Mouse (Mus musculus) forebrain, embryonic 11.5 days (tissue): ENCODE data around the gene Prdm12. TPM values are rescaled to one million over a fixed set of nuclear protein-coding genes. Genes with fewer than 3 reads are reported as not detected.

Experiments
- ATAC-seq: fragments of 200-750 bp; cut with Nextera tagmentation; replicated peaks from 2 replicates; pipeline ENCODE4 v1.8.0; 2017; ENCODE audit warnings: moderate TSS enrichment; ENCODE audit not compliant: low FRiP score
- DNase-seq: peaks from one replicate; pipeline ENCODE4 v3.0.0-alpha.2; 2017; ENCODE audit warnings: low spot score
- H3K27ac ChIP-seq: fragments of 300-500 bp; sonication (generic); 2 replicates; pipeline ENCODE4 v1.5.1; 2014; ENCODE audit warnings: low read depth, low read length
- H3K27me3 ChIP-seq: fragments of 300-500 bp; sonication (generic); 2 replicates; pipeline ENCODE4 v1.6.1; 2014; ENCODE audit warnings: mild to moderate bottlenecking, low read length, mixed read lengths; ENCODE audit not compliant: control insufficient read depth, insufficient read depth
- H3K36me3 ChIP-seq: fragments of 300-500 bp; sonication (generic); 2 replicates; pipeline ENCODE4 v1.6.1; 2014; ENCODE audit warnings: mild to moderate bottlenecking, low read length, moderate library complexity, mixed read lengths; ENCODE audit not compliant: control insufficient read depth, insufficient read depth
- H3K4me1 ChIP-seq: fragments of 300-500 bp; sonication (generic); replicated peaks from 2 replicates; pipeline ENCODE4 v1.6.1; 2014; ENCODE audit warnings: low read length, mixed read lengths; ENCODE audit not compliant: control insufficient read depth, insufficient read depth
- H3K4me2 ChIP-seq: fragments of 300-500 bp; sonication (generic); 2 replicates; pipeline ENCODE4 v1.6.1; 2014; ENCODE audit warnings: low read depth, mild to moderate bottlenecking, low read length, moderate library complexity, mixed read lengths; ENCODE audit not compliant: severe bottlenecking
- H3K4me3 ChIP-seq: fragments of 300-500 bp; sonication (generic); 2 replicates; pipeline ENCODE4 v1.5.1; 2014; ENCODE audit warnings: low read depth, low read length
- H3K9ac ChIP-seq: fragments of 300-500 bp; sonication (generic); 2 replicates; pipeline ENCODE4 v1.6.1; 2014; ENCODE audit warnings: low read length
- H3K9me3 ChIP-seq: fragments of 300-500 bp; sonication (generic); 2 replicates; pipeline ENCODE4 v1.6.1; 2016; ENCODE audit warnings: low read length, mixed read lengths; ENCODE audit not compliant: control insufficient read depth
- WGBS: fragments of 180-500 bp; shearing (Covaris S2); extraction: QIAGEN DNeasy Blood & Tissue Kit; methylation state at CpG from one replicate; pipeline ENCODE4 v1.1.7; 2014; 5-methylcytosine and 5-hydroxymethylcytosine counted together
- polyA plus RNA-seq: library from polyadenylated mRNA; unstranded; fragments of >200 nt; fragmentation: Nextera tagmentation; extraction: Ambion mirVana; gene quantifications from 2 replicates; pipeline ENCODE4 v1.2.1, GENCODE M21; 2014

The Prdm12 gene
- polyA plus RNA-seq, 1 experiment from 2014 or later = 4.1 TPM

DNA sequence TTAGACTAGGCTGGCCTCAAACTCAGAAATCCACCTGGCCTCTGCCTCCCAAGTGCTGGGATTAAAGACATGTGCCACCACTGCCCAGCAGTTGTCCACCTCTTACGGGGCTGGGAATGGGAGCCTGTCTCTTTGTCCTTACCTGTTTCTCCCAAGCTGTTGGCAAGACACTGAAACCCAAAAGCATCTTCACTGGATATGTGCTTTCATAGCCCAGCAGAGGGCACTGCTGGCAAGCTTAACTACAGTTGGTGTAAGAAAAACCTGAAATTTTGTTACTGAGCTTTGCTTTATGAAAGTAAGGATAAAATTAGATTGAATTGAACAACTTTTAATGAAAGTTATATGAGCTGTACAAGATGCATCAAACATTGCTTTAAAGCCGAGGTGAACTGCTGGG, 43.8 kb downstream of the Prdm12 start:
- no peak overlapping the region for H3K27ac ChIP-seq

DNA sequence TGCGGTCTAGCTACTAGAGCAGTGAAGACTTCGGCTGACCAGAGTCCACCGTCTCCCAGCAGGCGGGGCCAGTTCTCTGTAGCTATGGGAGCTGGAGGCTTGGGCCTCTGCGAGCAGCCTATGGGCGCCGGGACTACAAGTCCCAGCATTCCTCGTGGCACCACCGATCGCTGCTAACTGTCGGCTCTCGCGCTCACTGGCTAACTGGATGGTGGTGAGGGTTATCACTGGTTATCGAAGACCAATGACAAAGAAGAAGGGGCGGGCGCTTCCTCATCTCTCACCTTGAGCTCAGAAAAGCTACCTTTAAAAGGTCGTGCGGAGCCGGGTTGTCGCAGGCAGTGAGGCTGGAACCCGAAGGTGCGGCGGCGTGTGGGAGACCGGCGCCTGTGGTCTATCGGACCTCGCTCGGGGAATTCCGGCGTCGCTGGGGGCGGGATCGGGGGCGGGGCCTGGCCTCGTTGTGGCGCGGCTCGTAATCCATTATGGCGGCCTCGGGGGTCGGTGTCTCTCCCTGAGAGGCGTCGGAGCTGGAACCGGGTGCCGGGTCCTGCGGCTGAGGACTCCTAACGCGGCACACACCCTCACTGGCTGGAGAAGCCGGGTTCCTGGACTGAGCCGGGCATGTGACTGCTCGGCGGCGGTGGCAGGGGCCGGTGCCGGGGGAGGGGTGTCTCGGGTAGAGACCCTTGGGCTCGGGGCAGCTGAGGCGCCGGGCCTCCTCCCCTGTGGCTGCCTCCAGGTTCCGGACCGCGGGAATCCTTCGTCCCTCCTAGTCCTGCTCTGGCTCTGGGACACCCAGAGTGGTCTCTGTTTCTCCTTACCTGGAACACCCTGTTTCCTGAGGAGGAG, 48.5 kb downstream of the Prdm12 start, which contains the start of gene Abl1:
Gene Abl1 (plus strand): TSS at position 303 of the 852 bp plus-strand sequence.
- Histone ChIP-seq H3K9me3 (no peaks in the 10 kb centered on the region), H3K4me3 (peak within 1 kb of the TSS; percentile 90), H3K27ac (peak within 1 kb of the TSS; percentile 91), H3K36me3 (no peaks in the 10 kb centered on the region), H3K27me3 (no peaks in the 10 kb centered on the region), H3K4me2 (peak within 1 kb of the TSS; percentile 91), H3K4me1 (peaks cover 13% of the 10 kb centered on the region), H3K9ac (peak within 1 kb of the TSS; percentile 93)
- DNase-seq = peak; percentile 96
- ATAC-seq = peak; percentile 98
- WGBS = under 1% methylated on average over 64 of the region's 64 CpGs

More for the DNA sequence above, 43.8 kb downstream of the Prdm12 start:
- DNase-seq (peak; percentile 63), ATAC-seq (no peak)
- H3K9ac ChIP-seq = no peak overlapping the region
- WGBS = 23% methylated on average over 2 of the region's 2 CpGs
- H3K27me3 ChIP-seq = no peaks in the 10 kb centered on the region
- H3K36me3 ChIP-seq = peaks cover 4% of the 10 kb centered on the region; the same call in 1 of the 2 replicates
- H3K4me2 ChIP-seq = no peak overlapping the region
- no peak overlapping the region for H3K4me3 ChIP-seq
- 0 out of 2 replicates have a peak, but pooled peaks cover 4% of the 10 kb centered on the region for H3K4me1 ChIP-seq
- no peaks in the 10 kb centered on the region for H3K9me3 ChIP-seq

- H3K27me3 ChIP-seq = no peaks in the 10 kb centered on the region
- under 1% methylated on average over 12 of the region's 12 CpGs for WGBS
- no peaks in the 10 kb centered on the region for H3K9me3 ChIP-seq
- peak overlapping the region; percentile 91 for H3K4me2 ChIP-seq
- ATAC-seq = no peak
- H3K4me3 ChIP-seq = peak overlapping the region; percentile 90
- H3K4me1 ChIP-seq = peaks cover 13% of the 10 kb centered on the region
- no peak for DNase-seq
- peak overlapping the region; percentile 93 for H3K9ac ChIP-seq
- H3K36me3 ChIP-seq = no peaks in the 10 kb centered on the region
- H3K27ac ChIP-seq = peak overlapping the region; percentile 91
Measured at GRCm38 (mm10) chr2:31689045-31689444, 49.2 kb downstream of the Prdm12 start.

- Histone ChIP-seq H3K4me2 (peak overlapping the region; percentile 91), H3K4me1 (peaks cover 13% of the 10 kb centered on the region), H3K27ac (no peak overlapping the region), H3K9me3 (no peaks in the 10 kb centered on the region), H3K36me3 (no peaks in the 10 kb centered on the region), H3K27me3 (no peaks in the 10 kb centered on the region), H3K9ac (peak overlapping the region; percentile 30; the same call in 1 of the 2 replicates), H3K4me3 (peak overlapping the region; percentile 90)
- ATAC-seq (no peak), DNase-seq (no peak)
- WGBS = 64% methylated on average over 3 of the region's 3 CpGs
Measured at GRCm38 (mm10) chr2:31690063-31690462, 50.2 kb downstream of the Prdm12 start.

GRCm38 (mm10) chr2:31698209-31698608, 58.4 kb downstream of the Prdm12 start:
- H3K27me3 ChIP-seq = no peaks in the 10 kb centered on the region
- H3K9me3 ChIP-seq = no peaks in the 10 kb centered on the region
- H3K4me3 ChIP-seq = no peak overlapping the region
- no peak overlapping the region for H3K27ac ChIP-seq
- no peak overlapping the region for H3K4me2 ChIP-seq
- H3K36me3 ChIP-seq = no peaks in the 10 kb centered on the region
- ATAC-seq = no peak
- no peak overlapping the region for H3K9ac ChIP-seq
- no peaks in the 10 kb centered on the region for H3K4me1 ChIP-seq
- DNase-seq = no peak

- no peak overlapping the region for H3K4me2 ChIP-seq
- H3K4me3 ChIP-seq = no peak overlapping the region
- DNase-seq (peak; percentile 56), ATAC-seq (no peak)
- 56% methylated on average over 7 of the region's 7 CpGs for WGBS
- H3K9ac ChIP-seq = no peak overlapping the region
- no peaks in the 10 kb centered on the region for H3K27me3 ChIP-seq
- H3K4me1 ChIP-seq = no peaks in the 10 kb centered on the region
- no peaks in the 10 kb centered on the region for H3K9me3 ChIP-seq
- H3K27ac ChIP-seq = no peak overlapping the region
- no peaks in the 10 kb centered on the region for H3K36me3 ChIP-seq
Measured at GRCm38 (mm10) chr2:31700545-31701446, 61.0 kb downstream of the Prdm12 start.

GRCm38 (mm10) chr2:31703226-31703625, 63.4 kb downstream of the Prdm12 start:
- Histone ChIP-seq H3K9me3 (no peaks in the 10 kb centered on the region), H3K4me3 (no peak overlapping the region), H3K9ac (no peak overlapping the region), H3K27me3 (no peaks in the 10 kb centered on the region), H3K4me1 (no peaks in the 10 kb centered on the region), H3K27ac (no peak overlapping the region), H3K4me2 (no peak overlapping the region), H3K36me3 (no peaks in the 10 kb centered on the region)
- DNase-seq (no peak), ATAC-seq (no peak)
